Mouse (Mus musculus): ENCODE data around the gene Tifa. TPM values are rescaled to one million over a fixed set of nuclear protein-coding genes. Genes with fewer than 3 reads are reported as not detected.

The Tifa gene
- total and polyA plus RNA-seq, 2 experiments from 2014 or later: 1.4 to 2.6 TPM

DNA sequence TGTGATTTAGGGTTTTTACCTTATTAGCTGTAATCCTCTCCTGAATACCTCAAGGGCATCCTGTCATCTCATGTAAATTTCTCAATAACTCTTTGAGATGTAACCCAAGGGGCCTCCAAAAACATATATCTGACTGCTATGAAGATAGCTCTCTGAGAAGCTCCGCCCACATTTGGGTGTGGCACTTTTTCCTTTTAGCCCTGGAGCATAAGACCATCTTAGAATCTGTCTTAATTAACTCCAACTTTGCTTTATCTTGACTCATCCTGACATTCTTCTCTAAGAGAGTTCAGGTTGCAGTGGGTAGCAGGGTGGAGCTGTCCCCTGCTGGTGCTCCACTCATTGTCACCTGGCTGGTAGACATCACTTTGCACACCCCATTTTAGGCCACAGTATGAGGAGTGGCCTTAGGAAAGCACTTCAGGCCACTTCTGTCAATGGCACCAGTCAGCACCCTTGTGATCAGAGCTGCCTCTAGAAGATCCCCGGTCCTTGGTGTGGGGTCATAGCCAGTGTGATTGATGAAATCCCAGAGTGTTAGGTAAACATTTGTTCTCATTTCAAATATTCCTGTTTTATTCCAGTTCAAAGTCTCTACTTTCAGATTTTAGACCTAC lies 53.8 kb downstream of the Tifa start:
- TF ChIP-seq CTCF (IDR thresholded peaks at IDR 0.05): no peak
- DNase-seq (ENCODE audit: low spot score) (no peak), ATAC-seq (ENCODE audit: low FRiP score) (no peak)
- WGBS: 81% methylated on average over 2 of the region's 2 CpGs
- Histone ChIP-seq H3K4me3 (ENCODE audit: low read depth, low read length) (no peak overlapping the region), H3K27ac (ENCODE audit: low read depth, low read length) (no peak overlapping the region), H3K36me3 (ENCODE audit: insufficient read depth, low read length) (no peaks in the 10 kb centered on the region), H3K9me3 (ENCODE audit: low read length) (no peaks in the 10 kb centered on the region), H3K4me1 (ENCODE audit: insufficient read depth, low read length) (no peaks in the 10 kb centered on the region), H3K9ac (replicated peaks; ENCODE audit: low read length, poor library complexity, severe bottlenecking) (no peak overlapping the region), H3K27me3 (ENCODE audit: insufficient read depth, low read length) (no peaks in the 10 kb centered on the region), H3K4me2 (ENCODE audit: low read depth, low read length, poor library complexity, severe bottlenecking) (no peak overlapping the region)

DNA sequence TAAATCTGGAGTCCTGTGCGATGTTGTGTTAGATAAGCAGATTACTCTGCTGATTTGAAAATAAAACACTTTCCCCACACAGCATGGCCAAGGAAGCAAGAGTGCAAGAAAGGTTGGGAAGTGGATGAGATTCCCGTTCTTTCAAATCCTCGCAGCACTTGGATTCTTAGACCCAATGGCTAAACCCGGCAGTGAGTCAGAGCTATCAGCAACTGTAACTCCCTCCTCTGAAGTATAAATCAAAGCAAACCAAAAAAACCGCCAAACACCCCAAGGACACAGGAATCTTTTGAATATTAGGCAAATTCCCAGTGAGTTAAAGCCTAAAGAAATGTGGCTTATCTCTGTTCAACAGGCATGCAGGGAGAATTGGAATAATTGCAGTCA lies 54.3 kb downstream of the Tifa start:
- 67% methylated on average over 5 of the region's 5 CpGs for WGBS
- H3K9me3 ChIP-seq (ENCODE audit: low read length): no peaks in the 10 kb centered on the region
- ATAC-seq (ENCODE audit: low FRiP score): no peak

GRCm38 (mm10) chr3:127848088-127848808 lies 58.6 kb downstream of the Tifa start:
- TF ChIP-seq CTCF (IDR thresholded peaks at IDR 0.05): no peak
- H3K9me3 ChIP-seq (ENCODE audit: low read length): no peaks in the 10 kb centered on the region
- no peaks in the 10 kb centered on the region for H3K4me1 ChIP-seq (ENCODE audit: insufficient read depth, low read length)
- H3K4me2 ChIP-seq (ENCODE audit: low read depth, low read length, poor library complexity, severe bottlenecking): no peak overlapping the region
- no peak overlapping the region for H3K4me3 ChIP-seq (ENCODE audit: low read depth, low read length)
- DNase-seq (ENCODE audit: low spot score) (no peak), ATAC-seq (ENCODE audit: low FRiP score) (no peak)
- no peaks in the 10 kb centered on the region for H3K36me3 ChIP-seq (ENCODE audit: insufficient read depth, low read length)
- H3K27ac ChIP-seq (ENCODE audit: low read depth, low read length): no peak overlapping the region
- WGBS: 83% methylated on average over 11 of the region's 11 CpGs
- no peak overlapping the region for H3K9ac ChIP-seq (replicated peaks; ENCODE audit: low read length, poor library complexity, severe bottlenecking)
- no peaks in the 10 kb centered on the region for H3K27me3 ChIP-seq (ENCODE audit: insufficient read depth, low read length)

More for the DNA sequence above, 54.3 kb downstream of the Tifa start:
- H3K27me3 ChIP-seq (ENCODE audit: insufficient read depth, low read length): no peaks in the 10 kb centered on the region
- H3K9ac ChIP-seq (replicated peaks; ENCODE audit: low read length, poor library complexity, severe bottlenecking): no peak overlapping the region
- DNase-seq (ENCODE audit: low spot score): no peak
- no peak overlapping the region for H3K27ac ChIP-seq (ENCODE audit: low read depth, low read length)
- TF ChIP-seq CTCF (IDR thresholded peaks at IDR 0.05): no peak
- no peak overlapping the region for H3K4me3 ChIP-seq (ENCODE audit: low read depth, low read length)
- no peaks in the 10 kb centered on the region for H3K4me1 ChIP-seq (ENCODE audit: insufficient read depth, low read length)
- no peaks in the 10 kb centered on the region for H3K36me3 ChIP-seq (ENCODE audit: insufficient read depth, low read length)
- H3K4me2 ChIP-seq (ENCODE audit: low read depth, low read length, poor library complexity, severe bottlenecking): no peak overlapping the region

DNA sequence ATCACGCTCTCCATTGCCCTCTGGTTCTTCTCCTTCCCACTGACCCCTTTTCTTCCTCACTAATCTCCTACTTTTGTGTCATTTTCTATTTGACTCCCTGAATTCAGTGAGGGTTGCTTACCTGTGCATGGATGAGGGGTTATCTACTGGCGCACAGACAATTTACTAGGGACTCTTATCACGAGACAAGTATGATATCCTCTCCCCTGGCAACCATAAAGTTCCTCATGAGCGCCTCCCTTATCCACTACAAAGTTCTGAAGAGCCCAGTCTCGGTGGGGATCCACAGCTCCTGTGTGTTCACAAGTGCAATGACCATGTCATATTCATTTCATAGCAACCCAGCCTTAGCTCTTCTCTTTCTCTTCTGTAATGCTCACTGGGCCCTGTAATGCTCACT lies 60.3 kb downstream of the Tifa start:
- H3K9me3 ChIP-seq (ENCODE audit: low read length): no peaks in the 10 kb centered on the region
- 80% methylated on average over 5 of the region's 5 CpGs for WGBS
- TF ChIP-seq CTCF (IDR thresholded peaks at IDR 0.05): no peak
- peaks cover 5% of the 10 kb centered on the region; the same call in 1 of the 2 replicates for H3K4me1 ChIP-seq (ENCODE audit: insufficient read depth, low read length)
- H3K27ac ChIP-seq (ENCODE audit: low read depth, low read length): no peak overlapping the region
- no peak overlapping the region for H3K4me3 ChIP-seq (ENCODE audit: low read depth, low read length)
- ATAC-seq (ENCODE audit: low FRiP score) (no peak), DNase-seq (ENCODE audit: low spot score) (no peak)
- H3K9ac ChIP-seq (replicated peaks; ENCODE audit: low read length, poor library complexity, severe bottlenecking): no peak overlapping the region
- H3K4me2 ChIP-seq (ENCODE audit: low read depth, low read length, poor library complexity, severe bottlenecking): no peak overlapping the region
- no peaks in the 10 kb centered on the region for H3K27me3 ChIP-seq (ENCODE audit: insufficient read depth, low read length)
- no peaks in the 10 kb centered on the region for H3K36me3 ChIP-seq (ENCODE audit: insufficient read depth, low read length)

GRCm38 (mm10) chr3:127850776-127851646 lies 61.4 kb downstream of the Tifa start:
- no peak for TF ChIP-seq CTCF (IDR thresholded peaks at IDR 0.05)
- H3K27ac ChIP-seq (ENCODE audit: low read depth, low read length): no peak overlapping the region
- ATAC-seq (ENCODE audit: low FRiP score): no peak
- 59% methylated on average over 9 of the region's 9 CpGs for whole genome bisulfite sequencing
- no peaks in the 10 kb centered on the region for H3K27me3 ChIP-seq (ENCODE audit: insufficient read depth, low read length)
- H3K4me2 ChIP-seq (ENCODE audit: low read depth, low read length, poor library complexity, severe bottlenecking): no peak overlapping the region
- peaks cover 5% of the 10 kb centered on the region; the same call in 1 of the 2 replicates for H3K4me1 ChIP-seq (ENCODE audit: insufficient read depth, low read length)
- no peak overlapping the region for H3K9ac ChIP-seq (replicated peaks; ENCODE audit: low read length, poor library complexity, severe bottlenecking)
- no peaks in the 10 kb centered on the region for H3K9me3 ChIP-seq (ENCODE audit: low read length)
- DNase-seq (ENCODE audit: low spot score): no peak
- no peaks in the 10 kb centered on the region for H3K36me3 ChIP-seq (ENCODE audit: insufficient read depth, low read length)
- no peak overlapping the region for H3K4me3 ChIP-seq (ENCODE audit: low read depth, low read length)

All from midbrain, postnatal 0 days (tissue).